In genomic region chr9:120884726-120885125, GRCm38 (mm10) we compare ENCODE assay signal across 10 mouse cellular contexts. TPM values are rescaled to one million over a fixed set of nuclear protein-coding genes. Genes with fewer than 3 reads are reported as not detected.
DNase-seq lines count a peak whose midpoint lies in the region; ATAC-seq lines count a peak whose summit lies in the region.
"Had no signal": no experiment of that assay in that cellular context is flagged by ENCODE, and none has a peak within 500 bp of the region (broad histone marks: within the 10 kb centered on the region; RNA-seq: fewer than 3 reads in every experiment).

No protein-coding gene starts in this region.

- no peak overlapping the region for H3K9ac ChIP-seq in neural tube, embryonic 11.5 days (ENCODE audit: low read length)

- no peak overlapping the region for H3K27ac ChIP-seq in neural tube, embryonic 11.5 days (ENCODE audit: low read depth, low read length)

- peak; percentile 70; the same call in 1 of the 2 replicates for ATAC-seq in frontal cortex, adult (ENCODE audit: low TSS enrichment)
- no peak for ATAC-seq in neural tube, embryonic 11.5 days (ENCODE audit: insufficient read depth, low FRiP score, low TSS enrichment)

- H3K27me3 ChIP-seq in neural tube, embryonic 11.5 days (ENCODE audit: control insufficient read depth, insufficient read depth, low read length), result no peaks in the 10 kb centered on the region

- no peaks in the 10 kb centered on the region for H3K4me1 ChIP-seq in neural tube, embryonic 11.5 days (ENCODE audit: control insufficient read depth, insufficient read depth, low read length)

- no peaks in the 10 kb centered on the region for H3K9me3 ChIP-seq in neural tube, embryonic 11.5 days (ENCODE audit: control insufficient read depth, low read length)

- no peak overlapping the region for H3K4me3 ChIP-seq in neural tube, embryonic 11.5 days (ENCODE audit: low read depth, low read length)

- H3K36me3 ChIP-seq in neural tube, embryonic 11.5 days (ENCODE audit: control insufficient read depth, insufficient read depth, low read length), result no peaks in the 10 kb centered on the region

- no peak overlapping the region for H3K4me2 ChIP-seq in neural tube, embryonic 11.5 days (ENCODE audit: low read depth)

- DNase-seq in frontal cortex, adult 2 months (ENCODE audit: extremely low spot score in 1 of 2, low spot score in 1 of 2), result no peak
- DNase-seq in neural tube, embryonic 11.5 days (ENCODE audit: low spot score), result peak; percentile 38
- no peak for DNase-seq in neural tube, embryonic 10.5 days (ENCODE audit: extremely low spot score, low spot score)
- peak; percentile 33 to 52 for DNase-seq in layer of hippocampus, postnatal 14 days (ENCODE audit: low spot score in 2 of 2)
- DNase-seq in telencephalon, adult 2 months (ENCODE audit: low read depth, low spot score), result peak; percentile 67
- DNase-seq in thymus, adult 18-20 months, result no peak
- DNase-seq in urinary bladder, adult 18-20 months (ENCODE audit: low spot score in 2 of 2), result no peak
- DNase-seq: adrenal gland, postnatal 25 days; cerebellum, postnatal 25 days had no signal

- 60% methylated on average over 10 of the region's 10 CpGs for WGBS in neural tube, embryonic 11.5 days

RNA-seq across cellular contexts. Expression of gene Ctnnb1, which starts 44.3 kb away (rescaled TPM):
- 294 and 339 TPM in 2 replicates for polyA plus RNA-seq in frontal cortex, adult 2 months (2012; rRNA removed)
- 819 and 843 TPM in 2 replicates for polyA plus RNA-seq in neural tube, embryonic 11.5 days (2014; fragmentation: Nextera tagmentation; extraction: Ambion mirVana)
- total RNA-seq in layer of hippocampus, postnatal 14 days (2021), result 100 to 1,000 TPM; 772 to 788 TPM

Comparison
In these comparisons a context has a peak if more than half of its experiments do, and no peak if none do; other contexts are left out.
1. DNase-seq: peak in neural tube, embryonic 11.5 days (single experiment), layer of hippocampus, postnatal 14 days (2 of 2) and telencephalon, adult 2 months (single experiment); none in frontal cortex, adult 2 months (0 of 2), neural tube, embryonic 10.5 days (single experiment), thymus, adult 18-20 months (0 of 2) and urinary bladder, adult 18-20 months (0 of 2).